Mouse (Mus musculus) erythroblast, embryonic 14.5 days (primary cell): Measurements from ENCODE around the gene Mapkbp1. TPM values are rescaled to one million over a fixed set of nuclear protein-coding genes. Genes with fewer than 3 reads are reported as not detected.

Experiments used
- H3K27me3 ChIP-seq: 2 replicates; pipeline ENCODE4 v1.6.1; 2012; ENCODE audit warnings: inconsistent platforms; ENCODE audit not compliant: control insufficient read depth
- H3K36me3 ChIP-seq: 2 replicates; pipeline ENCODE4 v1.6.1; 2012; ENCODE audit warnings: mild to moderate bottlenecking, inconsistent platforms; ENCODE audit not compliant: control insufficient read depth
- H3K4me1 ChIP-seq: 2 replicates; pipeline ENCODE4 v1.6.1; 2012; ENCODE audit warnings: inconsistent platforms; ENCODE audit not compliant: control insufficient read depth
- H3K4me3 ChIP-seq: replicated peaks from 2 replicates; pipeline ENCODE3; 2012; ENCODE audit warnings: moderate library complexity, mild to moderate bottlenecking, inconsistent platforms
- H3K9me3 ChIP-seq: 2 replicates; pipeline ENCODE4 v1.6.1; 2012; ENCODE audit warnings: low read length, inconsistent platforms, mixed read lengths; ENCODE audit not compliant: control insufficient read depth
- GATA1 ChIP-seq: IDR thresholded peaks from 2 replicates; pipeline ENCODE4 v1.6.1; 2012; ENCODE audit warnings: low read length, inconsistent platforms, mixed read lengths
- TAL1 ChIP-seq: IDR thresholded peaks from 3 replicates; pipeline ENCODE4 v1.6.1; 2012; ENCODE audit warnings: low read length, inconsistent platforms, mixed read lengths
- polyA plus RNA-seq: library from polyadenylated mRNA; stranded (reverse); fragments of >175 nt; gene quantifications from 2 replicates; pipeline ENCODE4 v1.2.3, GENCODE M21; 2012

Gene Mapkbp1
- polyA plus RNA-seq, 1 experiment = 0.02 TPM

DNA sequence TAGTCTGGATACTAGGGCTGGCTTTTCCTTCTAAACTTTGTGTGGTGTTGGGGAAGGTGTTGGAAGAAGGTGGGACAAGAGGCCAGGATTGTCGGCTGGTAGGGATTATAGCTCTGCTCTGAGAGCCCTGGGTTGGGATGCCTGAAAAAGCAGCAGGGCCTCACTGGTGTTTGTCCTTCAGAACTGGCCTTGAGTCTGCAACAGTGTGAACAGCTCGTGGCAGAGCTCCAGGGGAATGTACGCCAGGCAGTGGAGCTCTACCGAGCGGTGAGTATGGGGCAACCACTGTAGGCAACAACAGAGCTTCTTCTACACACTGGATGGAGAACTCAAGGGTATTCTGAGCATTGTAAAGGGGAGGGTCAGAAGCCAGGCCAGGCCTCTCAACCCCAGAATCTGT, 51.8 kb downstream of the Mapkbp1 start:
- Histone ChIP-seq H3K9me3 (no peaks in the 10 kb centered on the region), H3K36me3 (peaks cover 13% of the 10 kb centered on the region), H3K27me3 (no peaks in the 10 kb centered on the region), H3K4me3 (no peak overlapping the region), H3K4me1 (peaks cover 23% of the 10 kb centered on the region)
- TF ChIP-seq TAL1 = no peak
- TF ChIP-seq GATA1 = no peak

DNA sequence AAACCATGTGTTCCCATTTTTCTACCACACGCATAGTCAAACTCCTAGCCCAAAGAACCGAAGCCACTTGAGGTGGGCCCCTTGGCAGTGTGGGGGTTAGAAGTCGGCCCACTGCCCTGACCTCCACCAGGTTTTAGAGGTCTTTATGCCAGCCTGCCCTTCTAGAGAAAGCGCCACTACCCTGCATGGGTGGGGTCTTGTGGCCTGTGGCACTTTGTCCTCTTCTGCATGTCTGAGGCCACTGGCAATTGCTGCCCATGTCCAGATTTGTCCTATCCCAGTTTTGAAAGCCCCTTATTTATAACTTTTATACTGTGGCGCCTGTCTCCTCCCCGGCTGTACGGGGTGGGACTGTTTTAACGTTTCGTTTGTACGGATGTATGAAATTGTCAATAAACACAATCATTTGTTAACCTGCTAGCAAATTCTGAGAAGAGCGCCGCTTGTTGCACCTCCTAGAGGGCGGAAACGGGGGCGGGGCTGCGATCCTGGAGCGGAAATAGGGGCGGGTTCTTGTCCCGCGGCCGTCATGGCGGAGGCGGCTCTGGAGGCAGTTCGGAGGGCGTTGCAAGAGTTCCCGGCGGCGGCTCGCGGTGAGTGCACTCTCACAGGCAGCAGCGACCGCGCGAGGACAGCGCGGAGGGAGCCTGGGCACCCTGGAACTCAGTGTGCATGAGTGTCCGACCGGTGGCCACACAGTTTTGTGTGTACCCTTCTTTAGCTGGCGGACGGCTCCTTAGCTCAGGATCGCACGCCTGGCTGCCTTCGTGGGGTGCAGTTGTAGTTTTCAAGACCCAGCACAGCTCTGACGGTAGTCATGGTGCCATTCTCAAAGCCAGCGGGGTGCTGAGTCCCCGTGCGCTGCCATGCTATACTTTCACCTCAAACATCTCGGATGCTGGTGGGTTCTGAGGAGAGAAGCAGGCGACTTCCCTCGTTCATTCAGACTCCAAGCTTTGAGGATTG, 54.8 kb downstream of the Mapkbp1 start, which contains the start of the genes Jmjd7 and Gm28042:
Jmjd7 (plus strand) TSS at position 500 of the 966 bp plus-strand sequence.
Gm28042 (plus strand) TSS at position 510 of the 966 bp plus-strand sequence.
- Histone ChIP-seq H3K36me3 (peaks cover 27% of the 10 kb centered on the region), H3K4me3 (peak within 1 kb of the TSS; percentile 83), H3K9me3 (no peaks in the 10 kb centered on the region), H3K27me3 (no peaks in the 10 kb centered on the region), H3K4me1 (peaks cover 33% of the 10 kb centered on the region)
- no peak for TF ChIP-seq TAL1
- no peak for TF ChIP-seq GATA1

DNA sequence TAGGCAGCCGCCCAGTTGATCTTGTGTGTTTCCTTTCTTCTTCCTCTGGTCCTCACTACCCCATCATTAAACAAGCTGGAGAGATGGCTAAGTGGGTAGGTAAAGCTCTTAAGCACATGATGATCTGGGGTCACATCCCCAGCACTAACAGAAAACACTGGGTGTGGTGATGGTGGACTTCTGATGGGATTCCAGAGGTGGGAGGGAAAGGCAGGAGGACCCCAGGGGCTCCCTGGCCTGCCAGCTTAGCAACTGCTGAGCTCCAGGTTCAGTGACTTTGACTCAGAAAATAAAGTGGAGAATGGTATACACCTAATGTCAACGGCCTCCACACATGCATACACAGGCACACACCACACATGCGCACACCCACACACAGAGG, 55.4 kb downstream of the Mapkbp1 start:
- Histone ChIP-seq H3K27me3 (no peaks in the 10 kb centered on the region), H3K4me3 (peak overlapping the region; percentile 83), H3K9me3 (no peaks in the 10 kb centered on the region), H3K4me1 (peaks cover 33% of the 10 kb centered on the region), H3K36me3 (peaks cover 25% of the 10 kb centered on the region)
- no peak for TF ChIP-seq TAL1
- no peak for TF ChIP-seq GATA1

DNA sequence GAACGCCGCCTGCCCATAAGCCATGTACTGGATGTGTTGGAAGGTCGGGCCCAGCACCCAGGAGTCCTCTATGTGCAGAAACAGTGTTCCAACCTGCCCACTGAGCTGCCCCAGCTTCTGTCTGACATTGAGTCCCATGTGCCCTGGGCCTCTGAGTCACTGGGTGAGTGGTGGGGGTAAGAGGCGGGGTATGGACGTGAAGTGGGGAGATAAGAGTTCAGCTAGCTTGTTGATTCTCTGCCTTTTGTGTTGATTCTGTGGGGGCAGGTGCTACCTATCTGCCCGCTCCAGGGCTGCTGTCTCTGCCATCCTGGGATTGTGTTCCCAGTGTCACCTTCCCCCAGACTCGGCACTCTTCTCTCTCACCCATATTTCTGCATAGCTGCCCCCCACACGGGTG, 57.9 kb downstream of the Mapkbp1 start:
- H3K36me3 ChIP-seq = peaks cover 22% of the 10 kb centered on the region
- H3K27me3 ChIP-seq = no peaks in the 10 kb centered on the region
- no peak for TF ChIP-seq GATA1
- no peak for TF ChIP-seq TAL1

DNA sequence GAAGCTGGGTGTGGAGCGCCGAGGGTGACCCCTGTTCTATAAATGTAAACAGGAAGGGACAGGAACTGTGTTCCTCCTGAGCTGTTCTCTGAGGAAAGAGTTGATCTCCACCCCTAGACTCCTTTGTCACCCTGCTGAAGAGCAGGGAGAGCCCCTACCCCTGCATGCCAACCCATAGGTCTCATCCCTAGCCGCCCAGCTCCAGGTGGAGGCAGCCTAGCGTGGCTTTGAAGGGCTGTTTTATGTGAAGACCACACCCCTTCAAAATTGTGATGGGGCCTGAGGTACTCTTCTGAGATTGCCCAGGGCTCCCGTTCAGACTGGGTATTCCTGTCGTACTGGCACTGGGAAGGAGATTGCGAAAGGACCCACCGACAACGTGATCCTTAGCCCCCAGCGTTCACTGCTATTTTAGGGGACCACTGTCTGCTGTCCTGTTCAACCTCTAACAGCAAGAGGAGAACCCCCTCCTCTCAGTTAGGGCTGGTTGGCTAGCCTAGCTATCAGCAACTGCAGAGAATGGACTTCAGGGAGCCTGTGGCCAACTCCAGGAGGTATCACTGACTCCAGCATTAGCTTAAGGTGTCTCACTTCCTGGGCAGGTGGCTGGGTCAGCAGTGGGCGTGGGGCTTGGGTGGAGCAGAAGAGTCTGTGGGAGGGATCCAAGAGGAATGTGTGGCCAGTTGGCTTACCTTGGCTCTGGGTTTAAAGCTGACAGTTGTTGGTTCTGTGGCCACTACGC, 60.4 kb downstream of the Mapkbp1 start, which contains the start of gene Pla2g4b:
Pla2g4b (plus strand) TSS at position 692 of the 742 bp plus-strand sequence.
- TF ChIP-seq TAL1 (no peak), GATA1 (no peak)
- H3K27me3 ChIP-seq = no peaks in the 10 kb centered on the region
- H3K4me3 ChIP-seq = no peak within 1 kb of the TSS
- peaks cover 19% of the 10 kb centered on the region for H3K4me1 ChIP-seq
- H3K36me3 ChIP-seq = peaks cover 24% of the 10 kb centered on the region
- H3K9me3 ChIP-seq = no peaks in the 10 kb centered on the region

More for the DNA sequence above, 57.9 kb downstream of the Mapkbp1 start:
- H3K4me3 ChIP-seq = no peak overlapping the region
- H3K4me1 ChIP-seq = peaks cover 33% of the 10 kb centered on the region
- H3K9me3 ChIP-seq = no peaks in the 10 kb centered on the region

DNA sequence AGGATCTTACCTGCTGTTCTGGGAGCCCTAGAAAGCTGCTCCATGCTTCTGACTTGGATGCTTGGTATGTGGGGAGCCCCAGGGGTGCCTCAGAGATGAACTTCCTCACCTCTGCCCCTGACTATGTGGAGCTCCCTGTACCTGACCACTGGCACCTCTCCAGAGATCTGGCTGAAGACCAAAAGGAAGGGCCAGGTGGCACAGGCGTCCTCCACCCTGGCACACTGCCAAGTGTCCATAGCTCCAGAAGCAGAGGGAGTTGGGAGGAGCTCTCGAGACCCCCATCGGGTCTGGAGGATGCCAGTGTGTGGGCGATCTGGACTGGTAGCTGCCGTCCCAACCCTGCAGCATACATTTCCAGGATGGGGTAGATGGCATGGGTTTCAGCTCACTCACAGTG, 61.2 kb downstream of the Mapkbp1 start:
- Histone ChIP-seq H3K4me3 (no peak overlapping the region), H3K9me3 (no peaks in the 10 kb centered on the region), H3K4me1 (peaks cover 13% of the 10 kb centered on the region), H3K27me3 (no peaks in the 10 kb centered on the region), H3K36me3 (peaks cover 24% of the 10 kb centered on the region)
- no peak for TF ChIP-seq TAL1
- no peak for TF ChIP-seq GATA1

DNA sequence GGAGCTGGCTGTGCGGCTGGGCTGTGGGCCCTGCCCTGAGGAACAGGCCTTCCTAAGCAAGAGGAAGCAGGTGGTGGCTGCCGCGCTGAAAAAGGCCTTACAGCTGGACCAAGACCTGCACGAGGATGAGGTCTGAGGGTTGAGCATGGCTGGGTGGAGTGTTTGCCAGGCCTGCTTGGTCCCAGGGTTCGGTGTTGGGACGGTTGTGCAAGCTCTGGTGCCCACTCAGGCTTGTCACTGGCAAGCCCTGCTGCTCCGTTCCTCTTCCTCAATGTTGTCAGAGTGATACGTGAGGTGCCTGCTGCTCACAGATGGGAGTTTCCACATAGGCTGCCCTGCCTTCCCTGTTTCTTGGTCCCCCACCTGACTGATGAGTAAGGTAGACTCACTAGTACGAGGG, 65.2 kb downstream of the Mapkbp1 start:
- no peaks in the 10 kb centered on the region for H3K9me3 ChIP-seq
- no peaks in the 10 kb centered on the region for H3K4me1 ChIP-seq
- TF ChIP-seq GATA1 (no peak), TAL1 (no peak)
- H3K4me3 ChIP-seq = no peak overlapping the region
- peaks cover 17% of the 10 kb centered on the region for H3K36me3 ChIP-seq
- no peaks in the 10 kb centered on the region for H3K27me3 ChIP-seq

DNA sequence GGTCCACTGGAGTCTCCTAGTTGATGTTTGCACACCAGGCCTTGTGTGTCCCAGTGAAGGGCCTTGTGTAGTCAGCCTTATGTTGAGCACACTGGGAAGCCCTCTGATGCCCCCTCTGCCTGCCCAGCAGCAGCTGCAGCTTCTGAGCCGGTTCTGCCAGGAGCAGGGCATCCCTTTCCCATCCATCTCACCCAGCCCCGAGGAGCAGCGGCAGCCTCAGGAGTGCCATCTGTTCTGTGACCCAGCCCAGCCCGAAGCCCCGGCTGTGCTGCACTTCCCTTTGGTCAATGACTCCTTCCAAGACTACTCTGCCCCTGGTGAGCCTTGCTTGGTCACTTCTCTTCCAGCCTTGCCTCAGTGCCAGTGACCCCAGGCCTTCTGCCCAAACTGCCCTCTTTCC, 68.5 kb downstream of the Mapkbp1 start:
- H3K9me3 ChIP-seq = no peaks in the 10 kb centered on the region
- no peak overlapping the region for H3K4me3 ChIP-seq
- H3K36me3 ChIP-seq = peaks cover 15% of the 10 kb centered on the region
- no peak for TF ChIP-seq GATA1
- TF ChIP-seq TAL1 = no peak
- peaks cover 9% of the 10 kb centered on the region for H3K4me1 ChIP-seq
- H3K27me3 ChIP-seq = no peaks in the 10 kb centered on the region

DNA sequence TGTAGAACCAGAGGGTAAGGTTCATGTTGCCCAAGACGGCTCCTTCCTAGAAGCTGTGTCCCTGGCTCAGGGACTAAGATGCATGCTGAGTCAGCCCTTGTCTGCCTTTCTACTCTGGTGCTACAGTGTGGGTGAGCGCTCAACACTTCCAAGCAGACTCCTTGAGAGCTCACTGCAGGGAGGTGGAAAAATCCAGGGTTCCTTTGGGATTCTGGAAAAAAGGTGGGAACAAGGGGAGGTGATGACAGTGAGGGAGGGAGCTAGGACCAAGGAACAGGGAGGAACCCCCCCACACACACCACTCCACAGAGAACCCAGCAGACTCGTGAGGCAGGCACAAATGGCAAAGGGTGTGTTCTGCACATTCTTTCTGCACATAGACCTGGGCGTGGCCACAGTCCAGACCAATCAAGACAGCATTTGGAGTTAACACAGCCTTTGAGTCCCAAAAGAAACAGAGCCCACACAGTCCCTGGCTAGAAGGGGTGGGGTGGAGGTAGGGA, 71.7 kb downstream of the Mapkbp1 start:
- Histone ChIP-seq H3K4me1 (peaks cover 9% of the 10 kb centered on the region), H3K36me3 (peaks cover 13% of the 10 kb centered on the region), H3K27me3 (no peaks in the 10 kb centered on the region), H3K4me3 (no peak overlapping the region), H3K9me3 (no peaks in the 10 kb centered on the region)
- no peak for TF ChIP-seq GATA1
- TF ChIP-seq TAL1 = no peak
